Mouse (Mus musculus): Measurements from ENCODE around the gene Tcp11. TPM values are rescaled to one million over a fixed set of nuclear protein-coding genes. Genes with fewer than 3 reads are reported as not detected.

Tcp11 gene
- polyA plus RNA-seq, 1 experiment from 2014 or later = 1.1 TPM

GRCm38 (mm10) chr17:28030446-28030845, 50.0 kb downstream of the Tcp11 start:
- Histone ChIP-seq H3K4me3 (ENCODE audit: low read depth, low read length) (no peak overlapping the region), H3K4me2 (replicated peaks; ENCODE audit: low read depth) (no peak overlapping the region), H3K9me3 (ENCODE audit: control insufficient read depth, low read length) (no peaks in the 10 kb centered on the region), H3K4me1 (replicated peaks; ENCODE audit: control insufficient read depth, insufficient read depth) (peaks cover 11% of the 10 kb centered on the region), H3K27ac (replicated peaks) (peak overlapping the region; percentile 82), H3K27me3 (ENCODE audit: control insufficient read depth, insufficient read depth, low read length) (no peaks in the 10 kb centered on the region), H3K36me3 (ENCODE audit: control insufficient read depth, insufficient read depth, low read length) (no peaks in the 10 kb centered on the region), H3K9ac (ENCODE audit: low read length) (peak overlapping the region; percentile 8; the same call in 1 of the 2 replicates)
- 64% methylated on average over 10 of the region's 10 CpGs for WGBS
- DNase-seq (ENCODE audit: low spot score) = no peak
- ATAC-seq (ENCODE audit: low FRiP score, low TSS enrichment) = no peak
- no peak for TF ChIP-seq CTCF (IDR thresholded peaks at IDR 0.05; ENCODE audit: low read depth)
- TF ChIP-seq EP300 (optimal IDR thresholded peaks at IDR 0.05) = no peak

- peaks cover 14% of the 10 kb centered on the region for H3K4me1 ChIP-seq (replicated peaks; ENCODE audit: control insufficient read depth, insufficient read depth)
- H3K27me3 ChIP-seq (ENCODE audit: control insufficient read depth, insufficient read depth, low read length) = no peaks in the 10 kb centered on the region
- 38% methylated on average over 2 of the region's 2 CpGs for WGBS
- peak overlapping the region; percentile 82 for H3K27ac ChIP-seq (replicated peaks)
- no peaks in the 10 kb centered on the region for H3K36me3 ChIP-seq (ENCODE audit: control insufficient read depth, insufficient read depth, low read length)
- no peak overlapping the region for H3K4me3 ChIP-seq (ENCODE audit: low read depth, low read length)
- TF ChIP-seq CTCF (IDR thresholded peaks at IDR 0.05; ENCODE audit: low read depth) (no peak), EP300 (optimal IDR thresholded peaks at IDR 0.05) (no peak)
- no peak for DNase-seq (ENCODE audit: low spot score)
- no peaks in the 10 kb centered on the region for H3K9me3 ChIP-seq (ENCODE audit: control insufficient read depth, low read length)
- H3K9ac ChIP-seq (ENCODE audit: low read length) = no peak overlapping the region
- H3K4me2 ChIP-seq (replicated peaks; ENCODE audit: low read depth) = no peak overlapping the region
- ATAC-seq (ENCODE audit: low FRiP score, low TSS enrichment) = no peak
Measured at GRCm38 (mm10) chr17:28029308-28029707, 51.1 kb downstream of the Tcp11 start.

DNA sequence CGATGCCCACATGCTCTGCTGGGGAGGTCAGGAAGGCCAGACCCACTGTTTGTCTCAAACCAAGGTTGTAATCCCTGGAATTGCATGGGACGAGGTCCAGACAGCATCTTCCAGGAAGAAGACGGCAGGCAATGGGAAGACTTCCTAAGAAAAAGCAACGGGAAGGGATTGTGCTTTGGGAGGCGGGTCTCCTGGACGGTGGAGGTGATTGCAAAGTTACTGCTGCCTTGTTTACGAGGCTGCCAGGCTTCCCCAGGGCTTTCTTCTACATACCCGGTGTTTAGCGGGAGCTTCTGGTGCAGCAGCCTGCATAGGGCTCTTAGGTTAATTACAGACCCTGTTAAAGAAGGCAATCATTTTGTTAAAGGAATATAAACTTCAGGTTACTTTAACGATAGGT, 52.2 kb downstream of the Tcp11 start:
- Histone ChIP-seq H3K36me3 (ENCODE audit: control insufficient read depth, insufficient read depth, low read length) (no peaks in the 10 kb centered on the region), H3K9ac (ENCODE audit: low read length) (no peak overlapping the region), H3K27ac (replicated peaks) (no peak overlapping the region), H3K27me3 (ENCODE audit: control insufficient read depth, insufficient read depth, low read length) (no peaks in the 10 kb centered on the region), H3K4me2 (replicated peaks; ENCODE audit: low read depth) (no peak overlapping the region), H3K4me1 (replicated peaks; ENCODE audit: control insufficient read depth, insufficient read depth) (peaks cover 14% of the 10 kb centered on the region), H3K9me3 (ENCODE audit: control insufficient read depth, low read length) (no peaks in the 10 kb centered on the region), H3K4me3 (ENCODE audit: low read depth, low read length) (no peak overlapping the region)
- 73% methylated on average over 10 of the region's 10 CpGs for WGBS
- no peak for ATAC-seq (ENCODE audit: low FRiP score, low TSS enrichment)
- TF ChIP-seq CTCF (IDR thresholded peaks at IDR 0.05; ENCODE audit: low read depth) (no peak), EP300 (optimal IDR thresholded peaks at IDR 0.05) (no peak)
- no peak for DNase-seq (ENCODE audit: low spot score)

DNA sequence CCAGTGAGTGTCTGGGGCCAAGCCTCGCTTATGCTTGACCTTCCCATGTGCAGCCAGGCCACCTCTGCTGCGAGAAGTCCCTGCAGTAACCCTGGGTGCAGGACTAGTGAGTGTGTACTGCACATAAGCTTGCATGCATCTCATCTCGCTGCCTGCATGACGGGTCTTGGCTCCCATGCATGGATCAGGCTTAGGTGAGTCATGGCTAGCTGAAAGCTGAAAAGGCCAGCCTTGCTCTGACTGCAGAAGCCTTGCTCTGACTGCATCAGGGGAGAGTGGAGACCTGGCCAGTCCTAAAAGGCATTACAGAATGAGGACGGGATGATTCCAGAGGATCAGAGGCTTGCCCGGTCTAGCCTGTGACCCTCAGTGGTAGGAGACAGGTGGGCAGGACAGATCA, 53.2 kb downstream of the Tcp11 start:
- Histone ChIP-seq H3K36me3 (ENCODE audit: control insufficient read depth, insufficient read depth, low read length) (no peaks in the 10 kb centered on the region), H3K4me1 (replicated peaks; ENCODE audit: control insufficient read depth, insufficient read depth) (peaks cover 14% of the 10 kb centered on the region), H3K9ac (ENCODE audit: low read length) (no peak overlapping the region), H3K4me3 (ENCODE audit: low read depth, low read length) (no peak overlapping the region), H3K27me3 (ENCODE audit: control insufficient read depth, insufficient read depth, low read length) (no peaks in the 10 kb centered on the region), H3K27ac (replicated peaks) (no peak overlapping the region), H3K9me3 (ENCODE audit: control insufficient read depth, low read length) (no peaks in the 10 kb centered on the region), H3K4me2 (replicated peaks; ENCODE audit: low read depth) (no peak overlapping the region)
- TF ChIP-seq CTCF (IDR thresholded peaks at IDR 0.05; ENCODE audit: low read depth) (no peak), EP300 (optimal IDR thresholded peaks at IDR 0.05) (no peak)
- ATAC-seq (ENCODE audit: low FRiP score, low TSS enrichment) (no peak), DNase-seq (ENCODE audit: low spot score) (no peak)
- 88% methylated on average over 6 of the region's 6 CpGs for WGBS

GRCm38 (mm10) chr17:28026111-28026872, 54.1 kb downstream of the Tcp11 start:
- Histone ChIP-seq H3K27ac (replicated peaks) (peak overlapping the region; percentile 63), H3K4me1 (replicated peaks; ENCODE audit: control insufficient read depth, insufficient read depth) (peaks cover 14% of the 10 kb centered on the region), H3K27me3 (ENCODE audit: control insufficient read depth, insufficient read depth, low read length) (no peaks in the 10 kb centered on the region), H3K36me3 (ENCODE audit: control insufficient read depth, insufficient read depth, low read length) (no peaks in the 10 kb centered on the region), H3K4me2 (replicated peaks; ENCODE audit: low read depth) (no peak overlapping the region), H3K4me3 (ENCODE audit: low read depth, low read length) (no peak overlapping the region), H3K9me3 (ENCODE audit: control insufficient read depth, low read length) (no peaks in the 10 kb centered on the region), H3K9ac (ENCODE audit: low read length) (0 out of 2 replicates have a peak overlapping the region, but pooled peaks have one; percentile 8)
- WGBS = 56% methylated on average over 14 of the region's 14 CpGs
- no peak for TF ChIP-seq EP300 (optimal IDR thresholded peaks at IDR 0.05)
- no peak for TF ChIP-seq CTCF (IDR thresholded peaks at IDR 0.05; ENCODE audit: low read depth)
- ATAC-seq (ENCODE audit: low FRiP score, low TSS enrichment) (no peak), DNase-seq (ENCODE audit: low spot score) (peak; percentile 41)

GRCm38 (mm10) chr17:28025541-28025961, 54.9 kb downstream of the Tcp11 start:
- TF ChIP-seq EP300 (optimal IDR thresholded peaks at IDR 0.05) (no peak), CTCF (IDR thresholded peaks at IDR 0.05; ENCODE audit: low read depth) (peak; percentile 38)
- H3K4me1 ChIP-seq (replicated peaks; ENCODE audit: control insufficient read depth, insufficient read depth) = peaks cover 14% of the 10 kb centered on the region
- peak overlapping the region; percentile 78 for H3K27ac ChIP-seq (replicated peaks)
- WGBS = 19% methylated on average over 5 of the region's 5 CpGs
- no peaks in the 10 kb centered on the region for H3K27me3 ChIP-seq (ENCODE audit: control insufficient read depth, insufficient read depth, low read length)
- no peak overlapping the region for H3K4me2 ChIP-seq (replicated peaks; ENCODE audit: low read depth)
- DNase-seq (ENCODE audit: low spot score) (peak; percentile 57), ATAC-seq (ENCODE audit: low FRiP score, low TSS enrichment) (peak; percentile 67)
- no peaks in the 10 kb centered on the region for H3K9me3 ChIP-seq (ENCODE audit: control insufficient read depth, low read length)
- no peaks in the 10 kb centered on the region for H3K36me3 ChIP-seq (ENCODE audit: control insufficient read depth, insufficient read depth, low read length)
- peak overlapping the region; percentile 28; the same call in 1 of the 2 replicates for H3K9ac ChIP-seq (ENCODE audit: low read length)
- no peak overlapping the region for H3K4me3 ChIP-seq (ENCODE audit: low read depth, low read length)
